Mouse (Mus musculus) myocyte (in vitro differentiated cells): ENCODE measurements around the gene Aacs. TPM values are rescaled to one million over a fixed set of nuclear protein-coding genes. Genes with fewer than 3 reads are reported as not detected.

Experiments
- H3K27me3 ChIP-seq: one replicate; pipeline ENCODE4 v1.6.1; 2011; ENCODE audit not compliant: control insufficient read depth, insufficient read depth, insufficient read length
- H3K36me3 ChIP-seq: one replicate; pipeline ENCODE4 v1.6.1; 2011; ENCODE audit not compliant: control insufficient read depth, insufficient read depth
- H3K4me2 ChIP-seq: one replicate; pipeline ENCODE4 v1.6.1; 2011; ENCODE audit warnings: low read depth, control low read depth
- H3K4me3 ChIP-seq: one replicate; pipeline ENCODE4 v1.5.1; 2011; ENCODE audit warnings: mild to moderate bottlenecking, control low read depth, moderate library complexity
- H3K79me2 ChIP-seq: one replicate; pipeline ENCODE4 v1.6.1; 2011; ENCODE audit not compliant: control insufficient read depth, insufficient read depth
- H3ac ChIP-seq: one replicate; pipeline ENCODE4 v1.6.1; 2011; ENCODE audit not compliant: control insufficient read depth, insufficient read length
- CEBPB ChIP-seq: IDR thresholded peaks from 2 replicates; pipeline ENCODE4 v1.6.1; 2011; ENCODE audit warnings: mild to moderate bottlenecking, moderate library complexity; ENCODE audit not compliant: poor library complexity, insufficient read depth, severe bottlenecking
- E2F4 ChIP-seq: IDR thresholded peaks from one replicate; pipeline ENCODE4 v1.6.1; 2011; ENCODE audit warnings: mild to moderate bottlenecking, control low read depth, moderate library complexity; ENCODE audit not compliant: insufficient read depth
- MAX ChIP-seq: IDR thresholded peaks from one replicate; pipeline ENCODE4 v1.6.1; 2011; ENCODE audit warnings: low read depth, mild to moderate bottlenecking, control low read depth
- MYOD1 ChIP-seq, 3 experiments: IDR thresholded peaks; one replicate each; pipeline ENCODE4 v1.6.1; 2011; ENCODE audit warnings: control low read depth in 2 of 3, low read depth in 2 of 3, mild to moderate bottlenecking in 2 of 3, moderate library complexity in 1 of 3; ENCODE audit not compliant: insufficient read length in 2 of 3, control insufficient read depth in 1 of 3
- MYOG ChIP-seq, 3 experiments: IDR thresholded peaks; one replicate each; pipeline ENCODE4 v1.6.1; 2011; ENCODE audit warnings: control low read depth in 2 of 3, low read depth in 2 of 3, mild to moderate bottlenecking in 2 of 3; ENCODE audit not compliant: insufficient read length in 2 of 3, control insufficient read depth in 1 of 3, insufficient read depth in 1 of 3
- POLR2A ChIP-seq: IDR thresholded peaks from one replicate; pipeline ENCODE4 v1.6.1; 2011; ENCODE audit warnings: low read depth, mild to moderate bottlenecking, control low read depth, moderate library complexity; ENCODE audit not compliant: insufficient read length
- POLR2AphosphoS2 ChIP-seq: IDR thresholded peaks from one replicate; pipeline ENCODE4 v1.6.1; 2011; ENCODE audit warnings: low read depth, control low read depth; ENCODE audit not compliant: insufficient read length
- REST ChIP-seq: IDR thresholded peaks from one replicate; pipeline ENCODE4 v1.6.1; 2011; ENCODE audit warnings: mild to moderate bottlenecking, control low read depth, moderate library complexity; ENCODE audit not compliant: insufficient read depth, insufficient read length
- SRF ChIP-seq: IDR thresholded peaks from one replicate; pipeline ENCODE4 v1.6.1; 2011; ENCODE audit warnings: low read depth; ENCODE audit not compliant: control insufficient read depth, insufficient read length
- TCF12 ChIP-seq: IDR thresholded peaks from one replicate; pipeline ENCODE4 v1.6.1; 2011; ENCODE audit warnings: mild to moderate bottlenecking, control low read depth; ENCODE audit not compliant: poor library complexity, insufficient read depth, severe bottlenecking
- TCF3 ChIP-seq: IDR thresholded peaks from one replicate; pipeline ENCODE4 v1.6.1; 2011; ENCODE audit warnings: low read depth, control low read depth; ENCODE audit not compliant: insufficient read length
- USF1 ChIP-seq: IDR thresholded peaks from one replicate; pipeline ENCODE4 v1.6.1; 2011; ENCODE audit warnings: low read depth, mild to moderate bottlenecking, control low read depth, moderate library complexity
- polyA plus RNA-seq: library from polyadenylated mRNA; unstranded; fragments of >200 nt; fragmentation: generic; extraction: Trizol; gene quantifications from one replicate; pipeline ENCODE4 v1.2.1, GENCODE M21; 2012; ENCODE audit warnings: missing spikeins

The Aacs gene
- polyA plus RNA-seq, 1 experiment: 70.7 TPM

- Histone ChIP-seq H3K4me2 (no peak overlapping the region), H3K36me3 (no peaks in the 10 kb centered on the region), H3ac (no peak overlapping the region), H3K27me3 (peaks cover 28% of the 10 kb centered on the region), H3K4me3 (no peak overlapping the region), H3K79me2 (no peaks in the 10 kb centered on the region)
- TF ChIP-seq REST (no peak), MYOG (IDR thresholded peaks at IDR 0.05; ENCODE audit: control insufficient read depth in 1 of 3, insufficient read depth in 1 of 3, insufficient read length in 2 of 3, low read depth in 2 of 3) (no peak), MAX (no peak), POLR2A (no peak), USF1 (no peak), TCF12 (no peak), E2F4 (no peak), MYOD1 (IDR thresholded peaks at IDR 0.05; ENCODE audit: control insufficient read depth in 1 of 3, insufficient read length in 2 of 3, low read depth in 2 of 3) (no peak), POLR2AphosphoS2 (no peak), SRF (no peak), CEBPB (no peak), TCF3 (no peak)
Observed at GRCm38 (mm10) chr5:125545090-125545489, 69.5 kb downstream of the Aacs start.

- Histone ChIP-seq H3K4me3 (no peak overlapping the region), H3K36me3 (no peaks in the 10 kb centered on the region), H3K79me2 (no peaks in the 10 kb centered on the region), H3K4me2 (no peak overlapping the region), H3K27me3 (peaks cover 25% of the 10 kb centered on the region), H3ac (no peak overlapping the region)
- no peak for TF ChIP-seq CEBPB
- no peak for TF ChIP-seq REST
- TF ChIP-seq TCF12: no peak
- no peak for TF ChIP-seq MYOG (IDR thresholded peaks at IDR 0.05; ENCODE audit: control insufficient read depth in 1 of 3, insufficient read depth in 1 of 3, insufficient read length in 2 of 3, low read depth in 2 of 3)
- TF ChIP-seq E2F4: no peak
- no peak for TF ChIP-seq POLR2A
- TF ChIP-seq USF1: no peak
- no peak for TF ChIP-seq POLR2AphosphoS2
- no peak for TF ChIP-seq MYOD1 (IDR thresholded peaks at IDR 0.05; ENCODE audit: control insufficient read depth in 1 of 3, insufficient read length in 2 of 3, low read depth in 2 of 3)
- TF ChIP-seq SRF: no peak
- no peak for TF ChIP-seq TCF3
Observed at GRCm38 (mm10) chr5:125546293-125546692, 70.7 kb downstream of the Aacs start.

GRCm38 (mm10) chr5:125549750-125550489, 74.3 kb downstream of the Aacs start:
- H3K27me3 ChIP-seq: peaks cover 26% of the 10 kb centered on the region

GRCm38 (mm10) chr5:125555732-125556131, 80.1 kb downstream of the Aacs start:
- H3K36me3 ChIP-seq: no peaks in the 10 kb centered on the region
- no peak overlapping the region for H3K4me2 ChIP-seq
- no peak overlapping the region for H3K4me3 ChIP-seq
- H3K27me3 ChIP-seq: peaks cover 5% of the 10 kb centered on the region
- H3K79me2 ChIP-seq: no peaks in the 10 kb centered on the region
- H3ac ChIP-seq: no peak overlapping the region
- TF ChIP-seq SRF (no peak), MYOD1 (IDR thresholded peaks at IDR 0.05; ENCODE audit: control insufficient read depth in 1 of 3, insufficient read length in 2 of 3, low read depth in 2 of 3) (no peak), MYOG (IDR thresholded peaks at IDR 0.05; ENCODE audit: control insufficient read depth in 1 of 3, insufficient read depth in 1 of 3, insufficient read length in 2 of 3, low read depth in 2 of 3) (no peak), CEBPB (no peak), MAX (no peak), USF1 (no peak), TCF3 (no peak), E2F4 (no peak), POLR2A (no peak), REST (no peak), POLR2AphosphoS2 (no peak)

More at GRCm38 (mm10) chr5:125549750-125550489, 74.3 kb downstream of the Aacs start:
- Histone ChIP-seq H3K36me3 (no peaks in the 10 kb centered on the region), H3K4me2 (no peak overlapping the region), H3ac (no peak overlapping the region), H3K79me2 (no peaks in the 10 kb centered on the region), H3K4me3 (no peak overlapping the region)
- TF ChIP-seq REST: no peak
- no peak for TF ChIP-seq USF1
- no peak for TF ChIP-seq E2F4
- no peak for TF ChIP-seq MAX
- TF ChIP-seq POLR2AphosphoS2: no peak
- TF ChIP-seq CEBPB: no peak
- TF ChIP-seq MYOD1 (IDR thresholded peaks at IDR 0.05; ENCODE audit: control insufficient read depth in 1 of 3, insufficient read length in 2 of 3, low read depth in 2 of 3): no peak
- no peak for TF ChIP-seq MYOG (IDR thresholded peaks at IDR 0.05; ENCODE audit: control insufficient read depth in 1 of 3, insufficient read depth in 1 of 3, insufficient read length in 2 of 3, low read depth in 2 of 3)
- TF ChIP-seq TCF12: no peak
- no peak for TF ChIP-seq POLR2A
- no peak for TF ChIP-seq TCF3
- TF ChIP-seq SRF: no peak
